Mouse (Mus musculus) heart, embryonic 10.5 days (tissue): ENCODE results near the gene Kmt5a. TPM values are rescaled to one million over a fixed set of nuclear protein-coding genes. Genes with fewer than 3 reads are reported as not detected.
"Not testable (repeated sequence)": the region's sequence is repeated elsewhere in the genome, so short reads cannot be mapped to it uniquely, and the experiment has no call there.

ENCODE experiments used
- DNase-seq: peaks from one replicate; pipeline ENCODE4 v3.0.0-alpha.2; 2017; ENCODE audit warnings: low spot score
- H3K27ac ChIP-seq: fragments of 300-500 bp; sonication (generic); 2 replicates; pipeline ENCODE4 v1.5.1; 2016; ENCODE audit warnings: mild to moderate bottlenecking
- H3K27me3 ChIP-seq: fragments of 300-500 bp; sonication (generic); 2 replicates; pipeline ENCODE4 v1.6.1; 2016; ENCODE audit warnings: mild to moderate bottlenecking; ENCODE audit not compliant: poor library complexity, insufficient read depth, severe bottlenecking
- H3K36me3 ChIP-seq: fragments of 300-500 bp; sonication (generic); 2 replicates; pipeline ENCODE4 v1.6.1; 2016; ENCODE audit warnings: mild to moderate bottlenecking, moderate library complexity
- H3K4me1 ChIP-seq: fragments of 300-500 bp; sonication (generic); 2 replicates; pipeline ENCODE4 v1.6.1; 2016; ENCODE audit warnings: mild to moderate bottlenecking
- H3K4me3 ChIP-seq: fragments of 300-500 bp; sonication (generic); 2 replicates; pipeline ENCODE4 v1.5.1; 2016; ENCODE audit warnings: mild to moderate bottlenecking, moderate library complexity
- H3K9me3 ChIP-seq: fragments of 300-500 bp; sonication (generic); 2 replicates; pipeline ENCODE4 v1.6.1; 2016; ENCODE audit warnings: mild to moderate bottlenecking, moderate library complexity
- WGBS: fragments of 180-500 bp; shearing (Covaris S2); methylation state at CpG from one replicate; pipeline ENCODE4 v1.1.7; 2016; 5-methylcytosine and 5-hydroxymethylcytosine counted together
- polyA plus RNA-seq: library from polyadenylated mRNA; unstranded; fragments of >200 nt; fragmentation: Nextera tagmentation; extraction: Ambion mirVana; gene quantifications from 2 replicates; pipeline ENCODE4 v1.2.1, GENCODE M21; 2016

The Kmt5a gene
- polyA plus RNA-seq, 1 experiment from 2014 or later = 49.6 TPM

DNA sequence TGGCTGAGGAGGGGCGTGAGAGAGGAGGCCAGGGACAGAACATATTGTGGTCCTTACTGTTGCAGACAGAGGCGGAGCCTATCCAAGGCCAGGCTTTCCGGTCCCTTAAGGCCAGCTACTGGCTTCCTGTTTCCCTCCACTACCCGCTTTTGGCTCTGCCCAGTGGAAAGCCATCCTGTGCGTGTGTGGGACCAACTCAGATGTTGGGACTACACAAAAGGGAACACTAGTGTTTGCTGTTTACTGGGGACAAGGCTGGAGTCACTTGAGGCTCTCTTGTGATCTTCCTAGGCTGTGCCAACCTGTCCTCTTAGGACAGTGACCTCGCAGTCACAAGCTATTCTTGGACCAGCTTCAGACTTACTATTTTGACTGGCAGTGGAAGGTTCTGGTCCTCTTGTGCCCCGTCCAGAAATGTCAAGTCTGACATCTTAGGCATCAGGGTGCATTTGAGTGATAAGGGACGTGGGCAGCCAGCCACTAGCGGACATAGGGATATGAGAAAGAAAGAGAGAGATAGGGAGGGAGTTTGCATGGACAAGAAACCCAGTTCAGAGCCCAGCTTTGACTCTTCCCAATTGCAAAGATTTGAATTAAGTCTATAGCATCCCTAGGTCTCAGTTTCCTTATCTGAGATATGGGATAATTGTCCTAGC is 58.6 kb downstream of the Kmt5a start:
- Histone ChIP-seq H3K36me3 (peaks cover 76% of the 10 kb centered on the region), H3K27ac (peak overlapping the region; percentile 73), H3K4me1 (peaks cover 23% of the 10 kb centered on the region), H3K9me3 (no peaks in the 10 kb centered on the region), H3K27me3 (no peaks in the 10 kb centered on the region), H3K4me3 (no peak overlapping the region)
- DNase-seq = no peak
- 58% methylated on average over 9 of the region's 9 CpGs for WGBS

DNA sequence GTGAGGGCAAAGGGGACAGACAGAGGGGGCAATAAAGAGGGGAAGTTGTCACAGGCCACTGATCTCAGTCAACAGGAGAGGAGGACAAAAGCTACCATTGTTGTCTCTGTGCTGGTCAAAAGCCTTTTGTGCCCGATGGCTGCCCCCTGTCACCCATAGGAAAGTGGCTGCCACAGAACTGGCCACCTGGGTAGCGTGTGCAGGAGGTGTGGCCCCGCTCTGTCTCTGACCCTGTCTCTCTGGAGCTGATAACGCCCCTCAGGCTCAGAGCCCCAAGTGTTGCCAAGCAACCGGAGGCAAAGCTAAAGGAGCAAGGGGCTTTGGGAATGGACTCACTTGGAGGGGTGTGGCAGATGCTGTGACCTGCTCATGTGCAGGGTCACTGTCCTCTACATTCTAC is 59.3 kb downstream of the Kmt5a start:
- H3K4me3 ChIP-seq = no peak overlapping the region
- no peaks in the 10 kb centered on the region for H3K27me3 ChIP-seq
- H3K27ac ChIP-seq = 0 out of 2 replicates have a peak overlapping the region, but pooled peaks have one; percentile 73
- peaks cover 24% of the 10 kb centered on the region for H3K4me1 ChIP-seq
- 40% methylated on average over 5 of the region's 5 CpGs for WGBS
- peaks cover 74% of the 10 kb centered on the region for H3K36me3 ChIP-seq
- H3K9me3 ChIP-seq = no peaks in the 10 kb centered on the region
- DNase-seq = no peak

DNA sequence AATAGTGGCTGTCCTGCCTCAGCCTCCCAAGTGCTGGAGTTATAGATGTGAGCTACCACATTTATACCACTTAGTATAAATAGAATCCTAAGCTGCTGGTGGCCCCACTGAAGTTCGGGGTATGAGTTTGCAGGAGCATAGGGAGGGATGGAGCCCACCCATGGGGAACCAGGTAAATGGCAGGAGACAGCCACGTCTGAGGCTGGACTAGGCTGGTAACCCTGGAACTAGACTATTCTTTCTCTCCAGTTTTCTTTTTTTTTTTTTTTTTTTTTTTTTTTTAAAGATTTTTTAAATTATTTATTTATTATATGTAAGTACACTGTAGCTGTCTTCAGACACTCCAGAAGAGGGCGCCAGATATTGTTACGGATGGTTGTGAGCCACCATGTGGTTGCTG is 60.3 kb downstream of the Kmt5a start:
- H3K27me3 ChIP-seq, DNase-seq, H3K27ac ChIP-seq, H3K4me3 ChIP-seq, H3K9me3 ChIP-seq: not testable (repeated sequence)
- 85% methylated on average over 3 of the region's 4 CpGs for WGBS
- Histone ChIP-seq H3K4me1 (peaks cover 24% of the 10 kb centered on the region), H3K36me3 (peaks cover 67% of the 10 kb centered on the region)

DNA sequence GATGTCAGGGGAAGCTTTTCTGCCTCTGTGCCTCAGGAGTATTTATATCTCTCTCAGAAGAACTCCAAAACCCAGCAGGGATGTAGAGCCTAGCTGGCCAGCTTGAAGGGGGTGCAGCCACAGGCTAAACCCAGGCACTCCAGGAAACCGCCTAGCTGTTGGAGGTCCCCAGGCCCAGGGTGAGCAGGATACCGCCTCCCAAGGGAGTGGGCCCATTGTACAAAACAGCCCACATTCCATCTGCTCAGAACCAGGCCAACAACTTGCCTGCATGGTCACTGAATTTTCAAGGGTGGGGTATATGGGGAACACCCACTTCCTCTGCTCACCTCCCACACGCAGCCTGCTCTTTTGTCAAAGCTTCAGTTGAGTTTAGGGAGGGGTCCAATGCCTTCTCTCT is 60.8 kb downstream of the Kmt5a start:
- WGBS = 91% methylated on average over 3 of the region's 3 CpGs

DNA sequence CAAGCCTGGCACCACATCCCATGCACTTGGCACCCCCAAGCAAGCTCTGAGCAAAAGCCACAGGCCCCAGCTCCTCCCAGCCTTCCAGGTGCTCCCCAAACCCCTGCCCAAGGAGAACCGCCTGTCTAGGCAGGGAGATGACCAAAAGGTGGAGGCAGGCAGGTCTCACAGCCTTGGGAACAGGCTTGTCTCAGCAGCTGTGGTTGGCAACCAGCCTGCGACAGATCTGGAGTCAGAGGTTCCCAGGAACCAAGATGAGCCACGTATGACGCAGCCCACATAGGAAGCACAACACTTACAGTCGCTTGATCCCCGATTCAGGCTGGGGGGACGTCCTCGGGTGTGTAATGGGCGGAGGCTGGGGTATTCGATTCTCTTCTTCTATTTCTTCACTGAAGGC is 61.8 kb downstream of the Kmt5a start:
- no peak overlapping the region for H3K27ac ChIP-seq
- H3K4me3 ChIP-seq = no peak overlapping the region
- no peak for DNase-seq
- no peaks in the 10 kb centered on the region for H3K27me3 ChIP-seq
- WGBS = 89% methylated on average over 10 of the region's 10 CpGs
- H3K4me1 ChIP-seq = peaks cover 24% of the 10 kb centered on the region
- no peaks in the 10 kb centered on the region for H3K9me3 ChIP-seq
- peaks cover 63% of the 10 kb centered on the region for H3K36me3 ChIP-seq

More for the DNA sequence above, 60.8 kb downstream of the Kmt5a start:
- Histone ChIP-seq H3K36me3 (peaks cover 66% of the 10 kb centered on the region), H3K9me3 (no peaks in the 10 kb centered on the region), H3K4me3 (no peak overlapping the region), H3K27me3 (no peaks in the 10 kb centered on the region), H3K27ac (no peak overlapping the region), H3K4me1 (peaks cover 24% of the 10 kb centered on the region)
- DNase-seq = no peak

DNA sequence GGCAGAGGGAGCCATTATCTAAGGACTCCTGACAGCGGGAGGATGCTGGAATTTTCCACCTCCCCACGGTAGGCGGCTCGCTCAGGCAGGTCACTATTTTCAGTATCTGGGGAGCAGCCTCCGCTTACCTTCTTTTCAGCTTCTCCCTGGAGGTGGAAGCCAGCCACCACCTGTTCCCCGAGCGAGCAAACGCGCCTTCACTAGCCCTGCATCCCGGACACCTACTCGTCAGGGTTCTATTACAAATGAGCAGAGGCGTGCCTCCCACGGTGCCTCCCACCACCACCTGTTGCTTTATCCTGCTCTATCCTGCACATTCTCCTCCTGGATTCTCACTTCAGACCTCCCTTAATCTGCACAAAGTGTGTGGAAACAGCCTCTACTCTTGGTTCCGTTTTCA is 64.0 kb downstream of the Kmt5a start:
- no peak for DNase-seq
- Histone ChIP-seq H3K9me3 (no peaks in the 10 kb centered on the region), H3K27me3 (no peaks in the 10 kb centered on the region), H3K4me3 (no peak overlapping the region), H3K27ac (no peak overlapping the region), H3K36me3 (peaks cover 72% of the 10 kb centered on the region), H3K4me1 (peaks cover 16% of the 10 kb centered on the region)
- 49% methylated on average over 14 of the region's 14 CpGs for WGBS

DNA sequence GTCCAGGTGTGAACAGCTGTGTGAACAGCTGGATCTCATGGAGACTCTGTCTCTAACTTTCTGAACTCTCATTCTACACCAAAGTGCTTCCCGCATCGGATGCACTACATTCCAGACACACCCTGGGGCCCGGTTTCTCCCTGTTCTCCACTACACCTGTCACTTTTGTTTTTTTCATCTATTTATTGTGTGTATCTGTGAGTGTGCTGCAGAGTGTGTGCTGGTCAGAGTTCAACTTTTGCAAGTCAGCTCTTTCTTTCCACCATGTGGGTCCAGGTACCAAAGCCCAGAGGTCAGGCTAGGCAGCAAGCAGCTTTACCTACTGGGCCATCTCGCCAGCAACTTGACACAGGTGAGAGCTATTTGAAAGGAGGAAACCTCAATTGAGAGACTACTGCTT is 65.5 kb downstream of the Kmt5a start:
- Histone ChIP-seq H3K4me1 (peaks cover 19% of the 10 kb centered on the region), H3K9me3 (no peaks in the 10 kb centered on the region), H3K4me3 (no peak overlapping the region), H3K36me3 (peaks cover 80% of the 10 kb centered on the region), H3K27me3 (no peaks in the 10 kb centered on the region), H3K27ac (no peak overlapping the region)
- no peak for DNase-seq
- 89% methylated on average over 4 of the region's 4 CpGs for WGBS

DNA sequence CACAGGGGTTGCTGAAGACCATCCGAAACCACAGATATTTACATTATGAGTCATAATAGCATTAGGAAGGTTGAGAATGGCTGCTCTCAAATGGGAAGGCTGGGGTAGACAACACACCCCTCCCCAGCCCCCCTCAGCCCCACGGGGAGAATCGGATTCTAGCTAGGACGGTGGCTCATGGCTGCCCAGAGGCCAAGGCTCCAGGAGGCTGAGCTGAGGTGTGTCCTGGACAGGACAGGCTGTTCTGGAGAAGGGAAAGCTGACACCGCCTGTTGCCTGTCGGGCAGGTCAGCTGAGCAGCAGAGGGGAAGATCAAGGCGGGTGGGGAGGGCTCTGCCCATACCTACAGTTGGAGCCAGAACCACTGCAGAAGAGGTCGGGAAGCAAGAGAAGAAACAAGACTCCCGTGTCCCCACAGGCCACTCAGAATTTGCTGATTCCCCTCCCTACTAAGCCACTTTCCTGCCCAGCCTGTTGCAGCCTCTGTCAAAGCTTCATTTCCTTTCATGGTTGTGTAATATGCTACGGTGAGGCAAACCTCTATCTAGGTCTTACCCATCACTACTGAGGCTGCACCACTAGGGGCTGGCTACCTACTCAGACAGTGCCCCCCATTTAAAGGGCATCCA is 67.1 kb downstream of the Kmt5a start:
- Histone ChIP-seq H3K4me3 (no peak overlapping the region), H3K36me3 (peaks cover 81% of the 10 kb centered on the region), H3K9me3 (no peaks in the 10 kb centered on the region), H3K27me3 (no peaks in the 10 kb centered on the region), H3K4me1 (peaks cover 22% of the 10 kb centered on the region), H3K27ac (no peak overlapping the region)
- DNase-seq = no peak
- WGBS = 57% methylated on average over 10 of the region's 10 CpGs

DNA sequence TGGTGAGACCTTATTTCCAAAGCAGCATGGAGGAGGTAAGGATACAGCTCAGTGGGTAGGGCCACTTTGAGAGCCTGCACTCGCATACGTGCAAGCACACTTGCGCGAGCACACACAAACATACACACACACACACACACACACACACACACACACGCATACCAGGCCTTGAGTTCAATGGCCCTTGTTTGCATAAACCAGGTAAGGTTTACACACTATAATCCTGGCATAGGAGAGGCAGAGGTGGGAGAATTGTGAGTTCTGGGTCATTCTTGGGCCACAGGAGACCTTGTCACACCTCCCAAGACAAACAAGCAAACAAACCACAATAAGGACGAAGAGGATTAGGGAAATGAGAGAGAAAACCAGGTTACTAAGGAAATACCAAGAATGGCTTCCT is 69.5 kb downstream of the Kmt5a start:
- WGBS = 96% methylated on average over 6 of the region's 6 CpGs
- H3K36me3 ChIP-seq = peaks cover 86% of the 10 kb centered on the region
- H3K27ac ChIP-seq = peak overlapping the region; percentile 67; the same call in 1 of the 2 replicates

DNA sequence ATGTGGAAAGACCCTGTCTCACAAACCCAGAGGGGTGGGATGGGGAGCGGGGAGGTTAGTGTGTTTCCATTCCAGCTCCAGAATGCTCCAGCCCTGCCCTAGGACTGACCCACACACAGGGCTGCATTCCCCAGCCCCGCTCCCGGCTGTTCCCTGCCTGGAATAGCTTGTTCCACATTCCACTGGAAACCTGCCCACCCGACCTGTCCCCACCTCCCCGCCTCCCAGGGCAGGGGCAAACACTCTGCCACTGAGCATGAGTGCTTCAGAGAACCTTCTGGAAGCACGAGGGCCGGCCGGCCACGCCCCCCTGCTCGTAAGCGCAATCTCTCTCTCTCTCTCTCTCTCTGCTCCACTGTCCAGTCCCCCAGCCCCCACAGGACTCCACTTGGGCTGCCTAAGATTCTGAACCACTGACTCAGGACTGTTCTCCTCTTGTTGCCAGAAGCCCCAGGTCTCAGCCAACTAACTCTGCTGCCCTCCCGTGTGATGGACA is 70.1 kb downstream of the Kmt5a start:
- no peaks in the 10 kb centered on the region for H3K9me3 ChIP-seq
- H3K27me3 ChIP-seq = no peaks in the 10 kb centered on the region
- peaks cover 23% of the 10 kb centered on the region for H3K4me1 ChIP-seq
- H3K36me3 ChIP-seq = peaks cover 91% of the 10 kb centered on the region
- 51% methylated on average over 12 of the region's 12 CpGs for WGBS
- peak overlapping the region; percentile 67 for H3K27ac ChIP-seq
- no peak overlapping the region for H3K4me3 ChIP-seq
- DNase-seq = no peak

More for the DNA sequence above, 69.5 kb downstream of the Kmt5a start:
- no peak for DNase-seq
- Histone ChIP-seq H3K9me3 (no peaks in the 10 kb centered on the region), H3K27me3 (no peaks in the 10 kb centered on the region), H3K4me1 (peaks cover 23% of the 10 kb centered on the region), H3K4me3 (no peak overlapping the region)

DNA sequence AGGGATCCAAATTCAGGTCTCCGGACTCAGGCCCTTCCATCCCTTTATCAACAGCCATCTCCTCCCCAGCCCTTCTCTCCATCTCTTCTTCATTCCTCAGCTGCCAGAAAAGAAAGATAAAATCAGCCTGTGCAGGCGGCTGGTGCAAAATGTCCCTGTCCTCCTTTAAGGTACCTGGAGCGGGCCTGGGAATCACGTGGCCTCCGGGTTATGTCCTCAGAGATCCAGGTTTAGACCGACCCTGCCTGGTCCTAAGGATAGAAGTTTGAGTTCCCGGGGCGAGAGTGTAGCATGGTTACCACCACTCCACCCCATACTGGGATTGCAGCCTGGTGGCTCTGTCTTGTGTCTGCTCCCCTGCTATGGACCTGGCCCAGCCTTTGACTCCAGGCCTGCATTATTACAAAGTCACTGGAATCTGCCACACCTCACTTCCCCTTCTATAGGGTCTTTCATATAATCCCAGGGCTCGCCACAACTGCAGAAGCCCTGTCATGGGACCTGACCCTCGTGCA is 70.9 kb downstream of the Kmt5a start:
- H3K9me3 ChIP-seq = no peaks in the 10 kb centered on the region

More for the DNA sequence above, 70.9 kb downstream of the Kmt5a start:
- Histone ChIP-seq H3K4me3 (no peak overlapping the region), H3K27me3 (no peaks in the 10 kb centered on the region), H3K27ac (no peak overlapping the region), H3K36me3 (peaks cover 91% of the 10 kb centered on the region), H3K4me1 (peaks cover 23% of the 10 kb centered on the region)
- WGBS = 79% methylated on average over 10 of the region's 10 CpGs
- no peak for DNase-seq
